Comparison of ENCODE assay signal across 8 mouse cellular contexts in genomic region chr13:53067949-53068348, GRCm38 (mm10).
DNase-seq lines count a peak whose midpoint lies in the region; ATAC-seq lines count a peak whose summit lies in the region.
"Had no signal": no experiment of that assay in that cellular context is flagged by ENCODE, and none has a peak within 500 bp of the region (broad histone marks: within the 10 kb centered on the region; RNA-seq: fewer than 3 reads in every experiment).

No protein-coding gene starts in this region.

- ATAC-seq in midbrain, embryonic 11.5 days (ENCODE audit: low FRiP score), result no peak
- ATAC-seq in forebrain, embryonic 11.5 days (replicated peaks; ENCODE audit: low FRiP score), result no peak

- H3K4me1 ChIP-seq in midbrain, embryonic 11.5 days (ENCODE audit: control insufficient read depth, insufficient read depth, low read length), result peaks cover 7% of the 10 kb centered on the region; the same call in 1 of the 2 replicates
- no peaks in the 10 kb centered on the region for H3K4me1 ChIP-seq in forebrain, embryonic 11.5 days (replicated peaks; ENCODE audit: control insufficient read depth, insufficient read depth, low read length)

- H3K4me2 ChIP-seq in midbrain, embryonic 11.5 days, result no peak overlapping the region
- no peak overlapping the region for H3K4me2 ChIP-seq in forebrain, embryonic 11.5 days (ENCODE audit: low read depth, low read length, severe bottlenecking)

- no peaks in the 10 kb centered on the region for H3K27me3 ChIP-seq in midbrain, embryonic 11.5 days (ENCODE audit: control insufficient read depth, insufficient read depth, low read length)
- H3K27me3 ChIP-seq in forebrain, embryonic 11.5 days (ENCODE audit: control insufficient read depth, insufficient read depth, low read length), result no peaks in the 10 kb centered on the region

- H3K9me3 ChIP-seq in midbrain, embryonic 11.5 days (ENCODE audit: control insufficient read depth, low read length), result no peaks in the 10 kb centered on the region
- no peaks in the 10 kb centered on the region for H3K9me3 ChIP-seq in forebrain, embryonic 11.5 days (ENCODE audit: control insufficient read depth, low read length)

- peak; percentile 10 for DNase-seq in urinary bladder, postnatal 10 days (ENCODE audit: low spot score)
- DNase-seq in urinary bladder, adult 2 months (ENCODE audit: low spot score), result no peak
- DNase-seq in heart, adult 9 months (ENCODE audit: low spot score in 2 of 2), result peak; percentile 70 to 80
- peak; percentile 14 for DNase-seq in large intestine, adult 2 months (ENCODE audit: low read depth, low spot score)
- DNase-seq in midbrain, embryonic 11.5 days (ENCODE audit: low spot score, missing footprints), result no peak
- no peak for DNase-seq in forebrain, embryonic 11.5 days (ENCODE audit: low spot score)
- no peak for DNase-seq in right cerebral cortex, postnatal 25 days

- H3K4me3 ChIP-seq in midbrain, embryonic 11.5 days (ENCODE audit: low read depth, low read length), result no peak overlapping the region
- H3K4me3 ChIP-seq in forebrain, embryonic 11.5 days (ENCODE audit: low read depth, low read length), result no peak overlapping the region

- no peaks in the 10 kb centered on the region for H3K36me3 ChIP-seq in midbrain, embryonic 11.5 days (ENCODE audit: control insufficient read depth, insufficient read depth, low read length)
- no peaks in the 10 kb centered on the region for H3K36me3 ChIP-seq in forebrain, embryonic 11.5 days (ENCODE audit: control insufficient read depth, insufficient read depth, low read length)

- no peak overlapping the region for H3K27ac ChIP-seq in midbrain, embryonic 11.5 days (ENCODE audit: low read depth, low read length)
- no peak overlapping the region for H3K27ac ChIP-seq in forebrain, embryonic 11.5 days (ENCODE audit: low read depth, low read length)
- H3K27ac ChIP-seq: liver, embryonic 14.5 days had no signal

- no peak overlapping the region for H3K9ac ChIP-seq in midbrain, embryonic 11.5 days (ENCODE audit: low read length)
- no peak overlapping the region for H3K9ac ChIP-seq in forebrain, embryonic 11.5 days (ENCODE audit: low read length)
- H3K9ac ChIP-seq: liver, embryonic 14.5 days had no signal

- WGBS in large intestine, adult 2 months, result 41% methylated on average over 11 of the region's 11 CpGs
- 75% methylated on average over 11 of the region's 11 CpGs for WGBS in midbrain, embryonic 11.5 days
- WGBS in forebrain, embryonic 11.5 days, result 76% methylated on average over 11 of the region's 11 CpGs

Comparison
In these comparisons a context has a peak if more than half of its experiments do, and no peak if none do; other contexts are left out.
1. DNase-seq: peak in urinary bladder, postnatal 10 days (single experiment), heart, adult 9 months (2 of 2) and large intestine, adult 2 months (single experiment); none in urinary bladder, adult 2 months (single experiment), midbrain, embryonic 11.5 days (single experiment), forebrain, embryonic 11.5 days (single experiment) and right cerebral cortex, postnatal 25 days (single experiment).